Mouse (Mus musculus): Measurements from ENCODE around the gene A930004D18Rik.

A930004D18Rik gene

GRCm38 (mm10) chr2:18053243-18053950 lies 15.9 kb upstream of the A930004D18Rik start:
- DNase-seq (ENCODE audit: inconsistent ontology term), result peak; percentile 9

GRCm38 (mm10) chr2:18052581-18052980 lies 15.0 kb upstream of the A930004D18Rik start:
- peak; percentile 5 for DNase-seq (ENCODE audit: inconsistent ontology term)

- DNase-seq (ENCODE audit: inconsistent ontology term), result peak; percentile 6
Observed at GRCm38 (mm10) chr2:18051831-18052170, 14.3 kb upstream of the A930004D18Rik start.

- DNase-seq (ENCODE audit: inconsistent ontology term), result peak; percentile 20
Observed at GRCm38 (mm10) chr2:18051026-18051830, 13.7 kb upstream of the A930004D18Rik start.

GRCm38 (mm10) chr2:18050541-18050985 lies 13.0 kb upstream of the A930004D18Rik start:
- peak; percentile 81 for DNase-seq (ENCODE audit: inconsistent ontology term)

GRCm38 (mm10) chr2:18050018-18050417 lies 12.5 kb upstream of the A930004D18Rik start:
- no peak for DNase-seq (ENCODE audit: inconsistent ontology term)

- peak; percentile 73 for DNase-seq (ENCODE audit: inconsistent ontology term)
Observed at GRCm38 (mm10) chr2:18049279-18049821, 11.8 kb upstream of the A930004D18Rik start.

- DNase-seq (ENCODE audit: inconsistent ontology term), result peak; percentile 82
Observed at GRCm38 (mm10) chr2:18048453-18049075, 11.0 kb upstream of the A930004D18Rik start, which contains the start of gene Skida1. Skida1 (minus strand) TSS chr2:18049051.

GRCm38 (mm10) chr2:18047646-18048452 lies 10.3 kb upstream of the A930004D18Rik start:
- peak; percentile 86 for DNase-seq (ENCODE audit: inconsistent ontology term)

- DNase-seq (ENCODE audit: inconsistent ontology term), result peak; percentile 74
Observed at GRCm38 (mm10) chr2:18046758-18047645, 9.5 kb upstream of the A930004D18Rik start.

- DNase-seq (ENCODE audit: inconsistent ontology term), result peak; percentile 35
Observed at GRCm38 (mm10) chr2:18046186-18046585, 8.6 kb upstream of the A930004D18Rik start.

- no peak for DNase-seq (ENCODE audit: inconsistent ontology term)
Observed at GRCm38 (mm10) chr2:18045781-18046181, 8.2 kb upstream of the A930004D18Rik start.

- DNase-seq (ENCODE audit: inconsistent ontology term), result peak; percentile 65
Observed at GRCm38 (mm10) chr2:18045143-18045780, 7.7 kb upstream of the A930004D18Rik start.

- peak; percentile 65 for DNase-seq (ENCODE audit: inconsistent ontology term)
Observed at GRCm38 (mm10) chr2:18041199-18041885, 3.8 kb upstream of the A930004D18Rik start.

GRCm38 (mm10) chr2:18040347-18041160 lies 3.0 kb upstream of the A930004D18Rik start:
- DNase-seq (ENCODE audit: inconsistent ontology term), result peak; percentile 58

GRCm38 (mm10) chr2:18039566-18040290 lies 2.2 kb upstream of the A930004D18Rik start:
- peak; percentile 72 for DNase-seq (ENCODE audit: inconsistent ontology term)

GRCm38 (mm10) chr2:18038895-18039371 lies 1.4 kb upstream of the A930004D18Rik start:
- no peak for DNase-seq (ENCODE audit: inconsistent ontology term)

Measured in Muller cell, postnatal 12 days (primary cell).